Mouse (Mus musculus) CH12.LX (cell line): Measurements from ENCODE around the gene Adamts7. TPM values are rescaled to one million over a fixed set of nuclear protein-coding genes. Genes with fewer than 3 reads are reported as not detected.

ENCODE experiments used
- DNase-seq: peaks from one replicate; pipeline ENCODE4 v3.0.0-alpha.2; 2013; ENCODE audit errors: extremely low read depth
- H3K27ac ChIP-seq: 2 replicates; pipeline ENCODE4 v1.5.1; 2012; ENCODE audit warnings: low read depth, mild to moderate bottlenecking, control low read depth, moderate library complexity; ENCODE audit not compliant: insufficient read depth
- H3K27me3 ChIP-seq: replicated peaks from 2 replicates; pipeline ENCODE3; 2012; ENCODE audit warnings: inconsistent platforms
- H3K36me3 ChIP-seq, 2 experiments: replicated peaks in 1 of 2; 2 replicates each; pipeline versions ENCODE3 to v1.6.1; 2012; ENCODE audit warnings: inconsistent platforms in 1 of 2, low read length in 1 of 2, mild to moderate bottlenecking in 1 of 2, mixed read lengths in 1 of 2, moderate library complexity in 1 of 2; ENCODE audit not compliant: control insufficient read depth in 1 of 2, insufficient read depth in 1 of 2
- H3K4me1 ChIP-seq, 2 experiments: 2 replicates each; pipeline ENCODE4 v1.6.1; 2012; ENCODE audit warnings: inconsistent platforms in 1 of 2, moderate library complexity in 1 of 2; ENCODE audit not compliant: insufficient read depth in 2 of 2, control insufficient read depth in 1 of 2
- H3K4me2 ChIP-seq: 2 replicates; pipeline ENCODE4 v1.6.1; 2012; ENCODE audit warnings: low read depth, mild to moderate bottlenecking, control low read depth; ENCODE audit not compliant: poor library complexity, insufficient read depth, severe bottlenecking
- H3K4me3 ChIP-seq, 3 experiments: fragments of 150-350 bp in 1 of 3; sonication (generic) in 1 of 3; replicated peaks in 1 of 3; 2 replicates each; pipeline versions ENCODE3 to v1.5.1; 2011 to 2012; ENCODE audit warnings: low read depth in 2 of 3, low read length in 2 of 3, mild to moderate bottlenecking in 2 of 3, moderate library complexity in 2 of 3, control low read depth in 1 of 3, improper control_type of control experiment in 1 of 3, inconsistent platforms in 1 of 3, mixed read lengths in 1 of 3; ENCODE audit not compliant: poor library complexity in 1 of 3
- H3K79me2 ChIP-seq: replicated peaks from 2 replicates; pipeline ENCODE4 v1.6.1; 2012; ENCODE audit warnings: mild to moderate bottlenecking, moderate library complexity; ENCODE audit not compliant: control insufficient read depth, poor library complexity, insufficient read depth, severe bottlenecking; ENCODE audit errors: extremely low read depth
- H3K9ac ChIP-seq: 2 replicates; pipeline ENCODE4 v1.6.1; 2012; ENCODE audit warnings: low read depth, mild to moderate bottlenecking, control low read depth, moderate library complexity; ENCODE audit not compliant: insufficient read depth
- H3K9me3 ChIP-seq: replicated peaks from 2 replicates; pipeline ENCODE3; 2012; ENCODE audit warnings: low read length, inconsistent platforms, mixed read lengths
- BHLHE40 ChIP-seq: IDR thresholded peaks from 2 replicates; pipeline ENCODE4 v1.6.1; 2011; ENCODE audit warnings: mild to moderate bottlenecking, low read depth, low read length, improper control_type of control experiment
- CHD1 ChIP-seq: IDR thresholded peaks from 2 replicates; pipeline ENCODE4 v1.6.1; 2012; ENCODE audit warnings: low read depth, low read length, improper control_type of control experiment, inconsistent platforms
- JUND ChIP-seq: conservative IDR thresholded peaks from 2 replicates; pipeline ENCODE4 v1.6.1; 2011; ENCODE audit warnings: low read depth, low read length, improper control_type of control experiment
- MAFK ChIP-seq: IDR thresholded peaks from 2 replicates; pipeline ENCODE4 v1.6.1; 2011; ENCODE audit warnings: low read length, improper control_type of control experiment; ENCODE audit not compliant: insufficient replicate concordance
- MAX ChIP-seq: IDR thresholded peaks from 2 replicates; pipeline ENCODE4 v1.6.1; 2011; ENCODE audit warnings: low read length, improper control_type of control experiment
- MEF2A ChIP-seq: IDR thresholded peaks from 2 replicates; pipeline ENCODE4 v1.6.1; 2014; ENCODE audit warnings: low read depth, mild to moderate bottlenecking, inconsistent platforms, low read length, improper control_type of control experiment, borderline replicate concordance
- MXI1 ChIP-seq: IDR thresholded peaks from 2 replicates; pipeline ENCODE4 v1.6.1; 2011; ENCODE audit warnings: mild to moderate bottlenecking, low read depth, low read length, improper control_type of control experiment
- MYC ChIP-seq: IDR thresholded peaks from 2 replicates; pipeline ENCODE4 v1.6.1; 2011; ENCODE audit warnings: low read depth, mild to moderate bottlenecking, improper control_type of control experiment, low read length
- PAX5 ChIP-seq: IDR thresholded peaks from 2 replicates; pipeline ENCODE4 v1.6.1; 2012; ENCODE audit warnings: low read length, inconsistent platforms, mixed read lengths
- POLR2A ChIP-seq: IDR thresholded peaks from 2 replicates; pipeline ENCODE4 v1.6.1; 2011; ENCODE audit warnings: low read depth, mild to moderate bottlenecking, improper control_type of control experiment, low read length
- POLR2AphosphoS2 ChIP-seq: IDR thresholded peaks from 2 replicates; pipeline ENCODE4 v1.6.1; 2011; ENCODE audit warnings: low read depth, low read length, improper control_type of control experiment
- SIN3A ChIP-seq: IDR thresholded peaks from 2 replicates; pipeline ENCODE4 v1.6.1; 2012; ENCODE audit warnings: low read length, improper control_type of control experiment, inconsistent platforms
- SMC3 ChIP-seq: IDR thresholded peaks from 2 replicates; pipeline ENCODE4 v1.6.1; 2011; ENCODE audit warnings: low read depth, low read length, improper control_type of control experiment
- USF2 ChIP-seq: conservative IDR thresholded peaks from 2 replicates; pipeline ENCODE4 v1.6.1; 2011; ENCODE audit warnings: low read depth, low read length, improper control_type of control experiment
- ZC3H11A ChIP-seq: IDR thresholded peaks from 2 replicates; pipeline ENCODE4 v1.6.1; 2012; ENCODE audit warnings: low read depth, mild to moderate bottlenecking, inconsistent platforms, low read length, improper control_type of control experiment
- ZNF384 ChIP-seq: IDR thresholded peaks from 2 replicates; pipeline ENCODE4 v1.6.1; 2012; ENCODE audit warnings: low read depth, low read length, improper control_type of control experiment, inconsistent platforms
- dilution Hi-C: fragments of 300-500 bp; cut with MboI; formaldehyde crosslinking; loops from 2 replicates; pipeline ENCODE4 v1.14.3; 2020; ENCODE audit warnings: low sequenced_read_pairs; ENCODE audit not compliant: extremely low pct_unique_long_range_greater_than_20kb, extremely low pct_ligation_motif_present
- in situ Hi-C: fragments of 300-500 bp; cut with MboI; formaldehyde crosslinking; loops from 3 replicates; pipeline ENCODE4 v1.14.3; 2019; ENCODE audit warnings: low sequenced_read_pairs, low pct_ligation_motif_present, low pct_unique_long_range_greater_than_20kb, mixed read lengths
- polyA plus RNA-seq: library from polyadenylated mRNA; unstranded; fragments of >175 nt; gene quantifications from 2 replicates; pipeline ENCODE4 v1.2.1, GENCODE M21; 2012; ENCODE audit warnings: low read depth; ENCODE audit not compliant: insufficient read length
- total RNA-seq, 2 experiments: library from RNA; depleted of rRNA; stranded (reverse); fragments of 300-350 nt in 1 of 2; fragments of >200 nt in 1 of 2; gene quantifications; 2 replicates each; pipeline ENCODE4 v1.2.3; 2012 to 2014

Adamts7 gene
- total and polyA plus RNA-seq, 3 experiments, result 4.7 to 15.7 (median 9.2) TPM

- no peaks in the 10 kb centered on the region for H3K36me3 ChIP-seq
- H3K4me1 ChIP-seq, result peaks cover 8 to 68% of the 10 kb centered on the region in 2 experiments; a peak in 3 of 4 replicates
- H3K9me3 ChIP-seq, result no peaks in the 10 kb centered on the region
- H3K27me3 ChIP-seq, result no peaks in the 10 kb centered on the region
- no peak for TF ChIP-seq ZNF384
- TF ChIP-seq MYC, result no peak
- TF ChIP-seq SIN3A, result no peak
- TF ChIP-seq MAFK, result no peak
- no peak for TF ChIP-seq MEF2A
- TF ChIP-seq MXI1, result no peak
- TF ChIP-seq BHLHE40, result no peak
- TF ChIP-seq POLR2A, result no peak
- no peak for TF ChIP-seq ZC3H11A
- TF ChIP-seq POLR2AphosphoS2, result no peak
- TF ChIP-seq MAX, result no peak
- no peak for TF ChIP-seq PAX5
- no peak for TF ChIP-seq USF2
- no peak for TF ChIP-seq SMC3
- no peak for DNase-seq
- H3K4me3 ChIP-seq, result no peak overlapping the region
- H3K27ac ChIP-seq, result no peak overlapping the region
- no peaks in the 10 kb centered on the region for H3K79me2 ChIP-seq
- no peak overlapping the region for H3K9ac ChIP-seq
- in situ Hi-C loops, result no loop called here
- dilution Hi-C loops, result no loop called here
- no peak overlapping the region for H3K4me2 ChIP-seq
These were observed 88.3 kb downstream of the Adamts7 start for GRCm38 (mm10) chr9:90250964-90251750.

GRCm38 (mm10) chr9:90253181-90253580, 90.3 kb downstream of the Adamts7 start:
- H3K4me3 ChIP-seq, result no peak overlapping the region
- H3K9ac ChIP-seq, result no peak overlapping the region
- dilution Hi-C loops, result no loop called here
- DNase-seq, result no peak
- H3K27ac ChIP-seq, result no peak overlapping the region
- H3K79me2 ChIP-seq, result no peaks in the 10 kb centered on the region
- no peak overlapping the region for H3K4me2 ChIP-seq
- no peaks in the 10 kb centered on the region for H3K36me3 ChIP-seq
- H3K9me3 ChIP-seq, result no peaks in the 10 kb centered on the region
- TF ChIP-seq BHLHE40 (no peak), JUND (no peak), CHD1 (no peak), ZC3H11A (no peak)
- H3K27me3 ChIP-seq, result no peaks in the 10 kb centered on the region
- peaks cover 11 to 69% of the 10 kb centered on the region in 2 experiments for H3K4me1 ChIP-seq
- in situ Hi-C loops, result no loop called here
